Mouse (Mus musculus) neural tube, embryonic 13.5 days (tissue): ENCODE results near the gene Mreg. TPM values are rescaled to one million over a fixed set of nuclear protein-coding genes. Genes with fewer than 3 reads are reported as not detected.
A peak's percentile ranks its signal among the peaks of the same experiment; 100 is the strongest.

Experiments used
- ATAC-seq: fragments of 200-750 bp; cut with Nextera tagmentation; 2 replicates; pipeline ENCODE4 v1.8.0; 2017; ENCODE audit warnings: low read depth, mild to moderate bottlenecking, moderate TSS enrichment, moderate library complexity
- H3K27ac ChIP-seq: fragments of 300-500 bp; sonication (generic); replicated peaks from 2 replicates; pipeline ENCODE4 v1.5.1; 2015; ENCODE audit warnings: moderate library complexity, mild to moderate bottlenecking, inconsistent platforms
- H3K27me3 ChIP-seq: fragments of 300-500 bp; sonication (generic); 2 replicates; pipeline ENCODE4 v1.6.1; 2015; ENCODE audit warnings: mild to moderate bottlenecking, inconsistent platforms
- H3K36me3 ChIP-seq: fragments of 300-500 bp; sonication (generic); 2 replicates; pipeline ENCODE4 v1.6.1; 2015; ENCODE audit warnings: mild to moderate bottlenecking, inconsistent platforms
- H3K4me1 ChIP-seq: fragments of 300-500 bp; sonication (generic); replicated peaks from 2 replicates; pipeline ENCODE4 v1.6.1; 2015; ENCODE audit warnings: inconsistent platforms
- H3K4me2 ChIP-seq: fragments of 300-500 bp; sonication (generic); 2 replicates; pipeline ENCODE4 v1.6.1; 2015; ENCODE audit warnings: inconsistent platforms, mild to moderate bottlenecking, moderate library complexity
- H3K4me3 ChIP-seq: fragments of 300-500 bp; sonication (generic); 2 replicates; pipeline ENCODE4 v1.5.1; 2015; ENCODE audit warnings: mild to moderate bottlenecking, inconsistent platforms
- H3K9ac ChIP-seq: fragments of 300-500 bp; sonication (generic); 2 replicates; pipeline ENCODE4 v1.6.1; 2015; ENCODE audit warnings: moderate library complexity, mild to moderate bottlenecking, inconsistent platforms
- H3K9me3 ChIP-seq: fragments of 300-500 bp; sonication (generic); 2 replicates; pipeline ENCODE4 v1.6.1; 2016; ENCODE audit warnings: inconsistent platforms
- WGBS: fragments of 180-500 bp; shearing (Covaris S2); methylation state at CpG from one replicate; pipeline ENCODE4 v1.1.7; 2015; 5-methylcytosine and 5-hydroxymethylcytosine counted together
- polyA plus RNA-seq: library from polyadenylated mRNA; unstranded; fragments of >200 nt; fragmentation: Nextera tagmentation; extraction: Ambion mirVana; gene quantifications from 2 replicates; pipeline ENCODE4 v1.2.1, GENCODE M21; 2015

Mreg gene
- polyA plus RNA-seq, 1 experiment from 2014 or later: 13.6 TPM

- Histone ChIP-seq H3K4me3 (no peak overlapping the region), H3K27ac (no peak overlapping the region), H3K4me2 (no peak overlapping the region), H3K9ac (no peak overlapping the region), H3K9me3 (no peaks in the 10 kb centered on the region), H3K4me1 (peaks cover 9% of the 10 kb centered on the region; the same call in 1 of the 2 replicates), H3K36me3 (no peaks in the 10 kb centered on the region), H3K27me3 (no peaks in the 10 kb centered on the region)
- 94% methylated on average over 7 of the region's 7 CpGs for WGBS
- no peak for ATAC-seq
These were observed 9.4 kb downstream of the Mreg start for GRCm38 (mm10) chr1:72202705-72203104.

DNA sequence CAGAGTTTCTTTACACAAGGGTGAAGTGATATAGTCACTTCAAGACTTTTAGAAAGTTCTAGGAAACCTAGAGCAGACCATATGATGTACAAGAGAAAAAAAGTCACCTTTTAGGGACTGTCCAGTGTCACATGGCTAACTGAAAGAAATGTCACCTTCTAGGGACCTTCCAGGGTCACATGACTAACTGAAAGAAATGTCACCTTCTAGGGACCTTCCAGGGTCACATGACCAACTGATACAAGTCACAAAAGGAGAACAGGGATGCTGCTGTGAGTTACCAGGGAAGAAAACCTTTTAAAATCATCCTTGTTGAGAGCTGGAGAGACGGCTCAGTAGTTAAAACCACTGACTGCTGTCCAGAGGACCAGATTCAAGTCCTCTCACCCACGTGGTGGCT lies 10.0 kb downstream of the Mreg start:
- H3K27me3 ChIP-seq: no peaks in the 10 kb centered on the region

DNA sequence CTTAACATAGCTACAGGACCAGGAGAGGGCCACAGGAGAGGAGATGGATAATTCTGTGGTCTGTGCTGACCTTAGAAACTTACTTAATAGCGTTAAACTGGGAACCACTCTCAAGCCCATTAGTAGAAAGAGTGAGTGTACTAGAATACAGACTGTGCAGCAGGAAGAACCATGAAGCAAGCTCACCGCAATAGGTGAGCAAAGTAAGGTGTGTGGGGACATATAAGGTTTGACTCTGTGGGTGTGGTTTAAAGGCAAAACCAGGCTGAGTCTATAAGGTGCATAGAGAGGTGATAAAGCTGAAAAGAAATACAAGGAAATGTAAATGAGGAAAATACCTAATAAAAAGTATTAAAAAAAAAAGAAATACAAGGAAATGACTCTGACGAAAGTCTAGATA lies 11.0 kb downstream of the Mreg start:
- no peaks in the 10 kb centered on the region for H3K36me3 ChIP-seq
- 91% methylated on average over 3 of the region's 3 CpGs for WGBS
- no peak overlapping the region for H3K4me3 ChIP-seq
- no peaks in the 10 kb centered on the region for H3K27me3 ChIP-seq
- peaks cover 9% of the 10 kb centered on the region; the same call in 1 of the 2 replicates for H3K4me1 ChIP-seq
- H3K9me3 ChIP-seq: no peaks in the 10 kb centered on the region
- ATAC-seq: no peak
- no peak overlapping the region for H3K27ac ChIP-seq
- H3K4me2 ChIP-seq: no peak overlapping the region
- H3K9ac ChIP-seq: no peak overlapping the region

More for the DNA sequence above, 10.0 kb downstream of the Mreg start:
- Histone ChIP-seq H3K36me3 (no peaks in the 10 kb centered on the region), H3K4me2 (no peak overlapping the region), H3K4me1 (peaks cover 9% of the 10 kb centered on the region; the same call in 1 of the 2 replicates), H3K27ac (no peak overlapping the region), H3K9ac (no peak overlapping the region), H3K9me3 (no peaks in the 10 kb centered on the region), H3K4me3 (no peak overlapping the region)
- no peak for ATAC-seq
- whole genome bisulfite sequencing: 72% methylated on average over 2 of the region's 2 CpGs

DNA sequence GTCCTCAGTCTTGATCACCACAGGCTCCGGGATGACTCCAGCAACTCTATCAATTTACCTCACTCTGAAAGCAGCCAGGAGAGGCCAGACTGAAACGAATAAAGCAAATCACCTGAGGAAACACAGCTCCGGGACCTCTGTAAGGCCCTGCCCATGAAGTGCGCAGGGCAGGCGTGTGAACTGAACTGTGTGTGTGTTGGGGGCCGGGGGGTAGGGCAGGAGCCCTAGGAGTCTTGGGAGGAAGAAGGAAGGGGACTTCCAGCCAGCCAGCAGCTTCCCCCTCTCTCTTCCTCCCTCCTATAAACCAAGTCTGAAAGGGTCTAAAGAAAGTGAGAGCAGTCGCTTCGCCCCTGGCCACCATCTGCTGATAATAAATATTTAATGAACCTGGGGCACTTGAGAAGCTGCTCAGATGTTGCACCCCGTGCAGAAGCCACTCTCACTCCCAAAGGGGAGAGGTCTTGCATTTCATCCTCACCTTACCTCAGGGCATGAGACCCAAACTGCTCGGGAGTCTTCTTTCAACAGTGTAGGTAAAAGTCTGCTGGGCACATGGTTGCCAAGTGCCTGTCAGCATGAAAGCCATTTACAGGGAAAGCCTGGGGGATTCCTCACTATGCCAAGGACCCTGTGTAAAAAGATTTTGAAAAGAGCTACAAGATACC lies 13.8 kb downstream of the Mreg start:
- no peak overlapping the region for H3K4me3 ChIP-seq
- H3K27ac ChIP-seq: peak overlapping the region; percentile 29; the same call in 1 of the 2 replicates
- no peak overlapping the region for H3K4me2 ChIP-seq
- no peaks in the 10 kb centered on the region for H3K27me3 ChIP-seq
- no peaks in the 10 kb centered on the region for H3K9me3 ChIP-seq
- peaks cover 9% of the 10 kb centered on the region; the same call in 1 of the 2 replicates for H3K4me1 ChIP-seq
- WGBS: 54% methylated on average over 10 of the region's 10 CpGs
- ATAC-seq: no peak
- no peaks in the 10 kb centered on the region for H3K36me3 ChIP-seq
- no peak overlapping the region for H3K9ac ChIP-seq

DNA sequence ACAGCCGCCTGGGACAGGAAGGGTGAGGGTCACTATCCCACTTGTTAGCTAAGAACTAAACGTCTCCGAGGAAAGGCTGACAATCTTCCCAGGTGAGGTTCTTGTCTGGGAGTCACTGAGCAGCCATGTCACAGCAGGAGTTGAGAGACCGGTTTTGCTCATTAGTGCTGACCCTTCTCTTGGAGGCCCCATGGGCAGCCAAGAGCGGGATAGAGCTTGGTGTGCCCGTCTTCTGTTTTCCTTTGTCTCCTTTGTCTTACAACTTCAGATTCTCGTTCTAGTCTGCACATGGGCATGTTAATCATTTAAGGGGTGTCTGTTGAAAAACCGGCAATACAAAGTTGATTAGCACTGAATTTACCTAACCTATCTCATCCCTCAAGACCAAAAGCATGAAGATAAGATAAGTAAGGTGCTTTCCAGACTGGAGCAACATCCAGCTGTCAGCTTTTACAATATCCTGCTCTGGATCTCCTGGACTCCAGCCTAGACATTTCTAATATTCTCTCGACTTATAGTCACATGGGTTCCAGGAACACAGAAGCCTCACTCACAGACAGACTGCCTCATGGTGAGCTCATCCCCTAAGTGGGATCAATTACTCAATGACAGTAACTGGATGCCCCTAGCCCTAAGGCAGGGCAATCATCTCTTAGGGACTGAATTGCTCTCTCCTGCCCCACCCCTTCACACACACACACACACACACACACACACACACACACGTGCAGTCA lies 15.3 kb downstream of the Mreg start:
- ATAC-seq: peak; percentile 55; the same call in 1 of the 2 replicates
- no peaks in the 10 kb centered on the region for H3K27me3 ChIP-seq
- no peak overlapping the region; the same call in 1 of the 2 replicates for H3K27ac ChIP-seq
- no peaks in the 10 kb centered on the region for H3K36me3 ChIP-seq
- WGBS: 68% methylated on average over 10 of the region's 10 CpGs
- H3K4me2 ChIP-seq: no peak overlapping the region
- no peaks in the 10 kb centered on the region for H3K9me3 ChIP-seq
- no peak overlapping the region for H3K4me3 ChIP-seq
- H3K9ac ChIP-seq: no peak overlapping the region
- H3K4me1 ChIP-seq: peaks cover 9% of the 10 kb centered on the region; the same call in 1 of the 2 replicates

- no peaks in the 10 kb centered on the region for H3K36me3 ChIP-seq
- H3K27ac ChIP-seq: no peak overlapping the region; the same call in 1 of the 2 replicates
- H3K9me3 ChIP-seq: no peaks in the 10 kb centered on the region
- WGBS: 57% methylated on average over 5 of the region's 5 CpGs
- H3K27me3 ChIP-seq: no peaks in the 10 kb centered on the region
- no peak overlapping the region for H3K4me2 ChIP-seq
- ATAC-seq: no peak
- peaks cover 9% of the 10 kb centered on the region; the same call in 1 of the 2 replicates for H3K4me1 ChIP-seq
- no peak overlapping the region for H3K9ac ChIP-seq
- no peak overlapping the region for H3K4me3 ChIP-seq
These were observed 16.0 kb downstream of the Mreg start for GRCm38 (mm10) chr1:72196123-72196522.

DNA sequence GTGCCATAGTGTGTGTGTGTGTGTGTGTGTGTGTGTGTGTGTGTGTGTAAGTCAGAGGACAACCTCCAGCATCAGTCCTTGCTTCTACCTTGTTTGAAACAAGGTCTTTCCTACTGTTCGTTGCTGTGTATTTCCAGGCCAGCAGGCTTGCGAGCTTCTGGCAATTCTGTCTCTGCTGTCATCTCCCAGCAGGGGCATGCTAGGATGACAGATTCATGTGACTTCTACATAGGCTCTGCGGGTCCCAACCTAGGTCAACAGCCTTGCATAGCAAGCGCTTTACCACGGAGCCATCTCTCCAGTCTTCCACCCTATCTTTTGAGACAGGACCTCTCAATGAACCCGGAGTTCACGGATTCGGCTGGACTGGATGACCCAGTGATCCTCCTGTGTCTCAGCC lies 20.7 kb downstream of the Mreg start:
- Histone ChIP-seq H3K36me3 (no peaks in the 10 kb centered on the region), H3K4me2 (no peak overlapping the region), H3K4me3 (no peak overlapping the region), H3K27me3 (no peaks in the 10 kb centered on the region), H3K4me1 (peaks cover 10% of the 10 kb centered on the region), H3K9me3 (no peaks in the 10 kb centered on the region), H3K9ac (no peak overlapping the region), H3K27ac (no peak overlapping the region)
- 85% methylated on average over 8 of the region's 8 CpGs for WGBS
- ATAC-seq: no peak

DNA sequence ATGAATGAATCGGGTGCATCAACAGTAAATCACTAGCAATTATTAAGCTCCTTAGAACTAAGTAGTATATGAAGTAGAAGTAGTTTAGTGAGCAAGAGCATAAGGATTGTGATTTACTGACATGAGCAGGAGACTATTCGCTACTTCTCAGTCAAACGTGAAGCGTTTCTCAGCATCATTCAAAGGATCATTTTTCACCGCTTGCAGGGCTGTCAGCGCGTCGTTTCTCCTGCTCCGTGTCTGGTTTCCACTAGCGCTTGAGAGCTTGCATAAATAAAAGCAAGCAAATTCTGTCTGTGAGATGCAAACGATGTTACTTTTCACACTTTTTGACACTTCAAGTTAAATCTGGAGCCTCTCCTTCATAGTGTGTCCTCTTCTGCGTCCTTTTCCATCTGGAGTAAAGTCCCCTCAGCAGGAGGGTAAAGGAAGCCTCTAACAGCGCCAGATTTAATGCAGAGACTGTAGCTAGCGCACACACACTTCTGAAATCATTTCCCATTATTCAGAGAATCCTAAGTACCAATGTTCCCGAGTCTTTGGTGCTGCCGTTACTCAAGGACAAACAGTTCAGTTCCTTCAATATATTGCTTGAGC lies 23.9 kb downstream of the Mreg start:
- no peak overlapping the region for H3K27ac ChIP-seq
- no peaks in the 10 kb centered on the region for H3K36me3 ChIP-seq
- no peak for ATAC-seq
- 0 out of 2 replicates have a peak overlapping the region, but pooled peaks have one; percentile 43 for H3K9ac ChIP-seq
- H3K4me1 ChIP-seq: peaks cover 17% of the 10 kb centered on the region
- H3K9me3 ChIP-seq: no peaks in the 10 kb centered on the region
- 52% methylated on average over 16 of the region's 16 CpGs for WGBS
- no peak overlapping the region for H3K4me3 ChIP-seq
- peak overlapping the region; percentile 22 for H3K4me2 ChIP-seq
- no peaks in the 10 kb centered on the region for H3K27me3 ChIP-seq

- no peaks in the 10 kb centered on the region for H3K9me3 ChIP-seq
- H3K27me3 ChIP-seq: no peaks in the 10 kb centered on the region
- no peak overlapping the region for H3K9ac ChIP-seq
- 67% methylated on average over 10 of the region's 10 CpGs for WGBS
- H3K27ac ChIP-seq: no peak overlapping the region
- peaks cover 25% of the 10 kb centered on the region for H3K4me1 ChIP-seq
- H3K4me2 ChIP-seq: no peak overlapping the region
- no peak for ATAC-seq
- H3K4me3 ChIP-seq: no peak overlapping the region
- no peaks in the 10 kb centered on the region for H3K36me3 ChIP-seq
These were observed 24.6 kb downstream of the Mreg start for GRCm38 (mm10) chr1:72187486-72187885.

DNA sequence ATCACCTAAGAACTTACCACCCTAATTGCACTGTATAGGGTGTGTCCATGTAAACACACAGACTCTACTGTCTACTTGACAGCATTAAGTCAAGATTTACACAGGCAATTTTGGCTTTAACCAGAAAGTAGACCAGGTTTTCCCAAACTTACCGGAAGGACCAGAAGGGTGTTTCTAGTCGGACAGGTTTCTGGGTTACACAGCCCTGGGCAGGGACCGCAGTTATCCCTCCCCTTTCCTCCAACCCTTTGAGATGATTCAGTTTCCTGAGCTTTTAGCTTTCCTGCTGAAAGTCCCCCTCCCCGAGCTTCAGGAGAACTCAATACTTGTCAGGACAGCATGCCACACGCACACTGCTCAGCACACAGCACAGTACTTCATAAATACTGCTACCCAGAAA lies 26.0 kb downstream of the Mreg start:
- H3K9me3 ChIP-seq: no peaks in the 10 kb centered on the region
- no peak for ATAC-seq
- 86% methylated on average over 5 of the region's 5 CpGs for WGBS
- peaks cover 29% of the 10 kb centered on the region for H3K4me1 ChIP-seq
- H3K36me3 ChIP-seq: no peaks in the 10 kb centered on the region
- H3K27me3 ChIP-seq: no peaks in the 10 kb centered on the region
- H3K9ac ChIP-seq: no peak overlapping the region
- no peak overlapping the region for H3K4me2 ChIP-seq
- H3K27ac ChIP-seq: no peak overlapping the region
- no peak overlapping the region for H3K4me3 ChIP-seq

GRCm38 (mm10) chr1:72183554-72183953 lies 28.6 kb downstream of the Mreg start:
- no peaks in the 10 kb centered on the region for H3K9me3 ChIP-seq
- no peaks in the 10 kb centered on the region for H3K27me3 ChIP-seq
- H3K4me2 ChIP-seq: peak overlapping the region; percentile 51
- no peak overlapping the region for H3K4me3 ChIP-seq
- 53% methylated on average over 6 of the region's 6 CpGs for WGBS
- no peaks in the 10 kb centered on the region for H3K36me3 ChIP-seq
- peaks cover 30% of the 10 kb centered on the region for H3K4me1 ChIP-seq
- 0 out of 2 replicates have a peak overlapping the region, but pooled peaks have one; percentile 23 for H3K27ac ChIP-seq
- ATAC-seq: peak; percentile 60; the same call in 1 of the 2 replicates
- peak overlapping the region; percentile 45; the same call in 1 of the 2 replicates for H3K9ac ChIP-seq

DNA sequence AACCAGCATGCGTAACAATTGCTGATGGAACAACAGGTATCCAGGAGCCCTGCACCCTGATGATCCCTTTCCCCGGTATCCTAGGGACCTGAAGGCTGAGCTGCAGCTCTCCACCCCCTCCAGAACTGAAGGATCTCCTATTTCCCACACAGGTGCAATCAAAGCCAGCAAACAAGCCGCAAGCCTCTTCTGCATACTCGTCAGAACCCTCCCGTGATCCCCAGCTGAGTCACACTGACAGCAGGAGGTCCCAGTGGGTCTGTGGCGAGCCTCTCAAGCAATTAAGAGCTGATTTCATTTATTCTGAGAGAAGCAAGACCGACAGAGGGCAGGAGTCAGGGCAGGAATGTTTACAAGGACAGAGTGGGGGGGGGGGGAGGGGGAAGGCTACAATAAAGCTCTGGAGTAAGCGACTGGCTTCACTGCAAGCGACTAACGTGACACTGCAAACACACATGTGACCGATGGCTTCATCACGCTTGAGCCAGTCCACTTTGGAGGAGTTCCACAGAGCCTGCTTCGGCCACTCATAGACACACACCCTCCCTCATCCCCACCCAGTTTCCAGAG lies 29.1 kb downstream of the Mreg start:
- Histone ChIP-seq H3K36me3 (no peaks in the 10 kb centered on the region), H3K4me2 (peak overlapping the region; percentile 51), H3K27ac (0 out of 2 replicates have a peak overlapping the region, but pooled peaks have one; percentile 23), H3K4me1 (peaks cover 27% of the 10 kb centered on the region), H3K27me3 (no peaks in the 10 kb centered on the region), H3K4me3 (peak overlapping the region; percentile 21), H3K9me3 (no peaks in the 10 kb centered on the region), H3K9ac (peak overlapping the region; percentile 45)
- 4% methylated on average over 13 of the region's 13 CpGs for WGBS
- peak; percentile 72 for ATAC-seq
